Mouse (Mus musculus): ENCODE results near the gene Kdm4a. TPM values are rescaled to one million over a fixed set of nuclear protein-coding genes. Genes with fewer than 3 reads are reported as not detected.

Kdm4a gene
- polyA plus RNA-seq, 1 experiment from 2014 or later, result 42.7 TPM

- Histone ChIP-seq H3K27me3 (ENCODE audit: low read depth, poor library complexity, severe bottlenecking) (no peaks in the 10 kb centered on the region), H3K9me3 (replicated peaks) (no peaks in the 10 kb centered on the region), H3K36me3 (peaks cover 49% of the 10 kb centered on the region), H3K4me3 (peak within 1 kb of the TSS; percentile 99), H3K4me1 (peaks cover 28% of the 10 kb centered on the region), H3K27ac (peak within 1 kb of the TSS; percentile 94)
- peak; percentile 96 for DNase-seq (ENCODE audit: low spot score)
- under 1% methylated on average over 84 of the region's 84 CpGs for WGBS
These were observed 45.1 kb downstream of the Kdm4a start, which contains the start of gene St3gal3 for GRCm38 (mm10) chr4:118134485-118135365. Gene St3gal3 (minus strand): TSS chr4:118134914.

GRCm38 (mm10) chr4:118131329-118131728 is 48.5 kb downstream of the Kdm4a start:
- Histone ChIP-seq H3K27me3 (ENCODE audit: low read depth, poor library complexity, severe bottlenecking) (no peaks in the 10 kb centered on the region), H3K4me1 (peaks cover 28% of the 10 kb centered on the region), H3K9me3 (replicated peaks) (no peaks in the 10 kb centered on the region), H3K36me3 (peaks cover 16% of the 10 kb centered on the region), H3K4me3 (no peak overlapping the region), H3K27ac (no peak overlapping the region)
- 91% methylated on average over 5 of the region's 5 CpGs for WGBS
- no peak for DNase-seq (ENCODE audit: low spot score)

- Histone ChIP-seq H3K4me1 (0 out of 2 replicates have a peak, but pooled peaks cover 6% of the 10 kb centered on the region), H3K36me3 (peaks cover 14% of the 10 kb centered on the region), H3K27ac (0 out of 2 replicates have a peak overlapping the region, but pooled peaks have one; percentile 8), H3K27me3 (ENCODE audit: low read depth, poor library complexity, severe bottlenecking) (no peaks in the 10 kb centered on the region), H3K9me3 (replicated peaks) (no peaks in the 10 kb centered on the region), H3K4me3 (no peak overlapping the region)
- DNase-seq (ENCODE audit: low spot score), result no peak
- 79% methylated on average over 14 of the region's 14 CpGs for WGBS
These were observed 56.7 kb downstream of the Kdm4a start for GRCm38 (mm10) chr4:118123030-118123704.

- Histone ChIP-seq H3K4me1 (0 out of 2 replicates have a peak, but pooled peaks cover 6% of the 10 kb centered on the region), H3K4me3 (no peak overlapping the region), H3K36me3 (peaks cover 23% of the 10 kb centered on the region), H3K27me3 (ENCODE audit: low read depth, poor library complexity, severe bottlenecking) (no peaks in the 10 kb centered on the region), H3K27ac (no peak overlapping the region), H3K9me3 (replicated peaks) (no peaks in the 10 kb centered on the region)
- no peak for DNase-seq (ENCODE audit: low spot score)
- 89% methylated on average over 10 of the region's 10 CpGs for WGBS
These were observed 57.8 kb downstream of the Kdm4a start for GRCm38 (mm10) chr4:118122078-118122477.

- H3K9me3 ChIP-seq (replicated peaks), result no peaks in the 10 kb centered on the region
- no peak overlapping the region for H3K4me3 ChIP-seq
- H3K27me3 ChIP-seq (ENCODE audit: low read depth, poor library complexity, severe bottlenecking), result no peaks in the 10 kb centered on the region
- H3K4me1 ChIP-seq, result no peaks in the 10 kb centered on the region
- H3K36me3 ChIP-seq, result peaks cover 27% of the 10 kb centered on the region
- DNase-seq (ENCODE audit: low spot score), result no peak
- 94% methylated on average over 10 of the region's 10 CpGs for WGBS
- H3K27ac ChIP-seq, result no peak overlapping the region
These were observed 62.3 kb downstream of the Kdm4a start for GRCm38 (mm10) chr4:118117565-118117964.

GRCm38 (mm10) chr4:118116098-118116497 is 63.7 kb downstream of the Kdm4a start:
- peaks cover 33% of the 10 kb centered on the region for H3K36me3 ChIP-seq
- no peak overlapping the region for H3K4me3 ChIP-seq
- DNase-seq (ENCODE audit: low spot score), result no peak
- no peaks in the 10 kb centered on the region for H3K27me3 ChIP-seq (ENCODE audit: low read depth, poor library complexity, severe bottlenecking)
- WGBS, result 91% methylated on average over 11 of the region's 11 CpGs
- no peaks in the 10 kb centered on the region for H3K4me1 ChIP-seq
- H3K9me3 ChIP-seq (replicated peaks), result no peaks in the 10 kb centered on the region
- no peak overlapping the region for H3K27ac ChIP-seq

- Histone ChIP-seq H3K4me3 (no peak overlapping the region), H3K4me1 (no peaks in the 10 kb centered on the region), H3K9me3 (replicated peaks) (no peaks in the 10 kb centered on the region), H3K27me3 (ENCODE audit: low read depth, poor library complexity, severe bottlenecking) (no peaks in the 10 kb centered on the region), H3K27ac (no peak overlapping the region), H3K36me3 (peaks cover 32% of the 10 kb centered on the region)
- 90% methylated on average over 7 of the region's 7 CpGs for WGBS
- DNase-seq (ENCODE audit: low spot score), result no peak
These were observed 64.7 kb downstream of the Kdm4a start for GRCm38 (mm10) chr4:118115132-118115531.

GRCm38 (mm10) chr4:118112601-118113000 is 67.2 kb downstream of the Kdm4a start:
- Histone ChIP-seq H3K9me3 (replicated peaks) (no peaks in the 10 kb centered on the region), H3K27me3 (ENCODE audit: low read depth, poor library complexity, severe bottlenecking) (no peaks in the 10 kb centered on the region), H3K27ac (no peak overlapping the region), H3K4me3 (no peak overlapping the region), H3K4me1 (peaks cover 7% of the 10 kb centered on the region; the same call in 1 of the 2 replicates), H3K36me3 (peaks cover 19% of the 10 kb centered on the region)
- no peak for DNase-seq (ENCODE audit: low spot score)
- WGBS, result 87% methylated on average over 12 of the region's 12 CpGs

GRCm38 (mm10) chr4:118109649-118110048 is 70.2 kb downstream of the Kdm4a start:
- Histone ChIP-seq H3K27me3 (ENCODE audit: low read depth, poor library complexity, severe bottlenecking) (no peaks in the 10 kb centered on the region), H3K9me3 (replicated peaks) (no peaks in the 10 kb centered on the region), H3K4me3 (no peak overlapping the region), H3K4me1 (peaks cover 7% of the 10 kb centered on the region; the same call in 1 of the 2 replicates), H3K36me3 (peaks cover 27% of the 10 kb centered on the region), H3K27ac (no peak overlapping the region)
- DNase-seq (ENCODE audit: low spot score), result no peak
- 93% methylated on average over 13 of the region's 13 CpGs for WGBS

- H3K4me3 ChIP-seq, result no peak overlapping the region
- peaks cover 26% of the 10 kb centered on the region for H3K36me3 ChIP-seq
- H3K9me3 ChIP-seq (replicated peaks), result no peaks in the 10 kb centered on the region
- no peak for DNase-seq (ENCODE audit: low spot score)
- H3K27me3 ChIP-seq (ENCODE audit: low read depth, poor library complexity, severe bottlenecking), result no peaks in the 10 kb centered on the region
- H3K4me1 ChIP-seq, result peaks cover 7% of the 10 kb centered on the region; the same call in 1 of the 2 replicates
- 69% methylated on average over 7 of the region's 7 CpGs for WGBS
- H3K27ac ChIP-seq, result no peak overlapping the region
These were observed 71.1 kb downstream of the Kdm4a start for GRCm38 (mm10) chr4:118108779-118109178.

GRCm38 (mm10) chr4:118105256-118106053 is 74.4 kb downstream of the Kdm4a start:
- Histone ChIP-seq H3K9me3 (replicated peaks) (no peaks in the 10 kb centered on the region), H3K4me1 (peaks cover 7% of the 10 kb centered on the region; the same call in 1 of the 2 replicates), H3K27ac (no peak overlapping the region), H3K4me3 (no peak overlapping the region), H3K36me3 (peaks cover 25% of the 10 kb centered on the region), H3K27me3 (ENCODE audit: low read depth, poor library complexity, severe bottlenecking) (no peaks in the 10 kb centered on the region)
- DNase-seq (ENCODE audit: low spot score), result no peak
- 93% methylated on average over 3 of the region's 3 CpGs for WGBS

- no peak for DNase-seq (ENCODE audit: low spot score)
- no peak overlapping the region for H3K4me3 ChIP-seq
- 88% methylated on average over 8 of the region's 8 CpGs for WGBS
- H3K27ac ChIP-seq, result no peak overlapping the region
- H3K9me3 ChIP-seq (replicated peaks), result no peaks in the 10 kb centered on the region
- no peaks in the 10 kb centered on the region for H3K27me3 ChIP-seq (ENCODE audit: low read depth, poor library complexity, severe bottlenecking)
- no peaks in the 10 kb centered on the region for H3K4me1 ChIP-seq
- peaks cover 28% of the 10 kb centered on the region for H3K36me3 ChIP-seq
These were observed 76.5 kb downstream of the Kdm4a start for GRCm38 (mm10) chr4:118103280-118103830.
